Mouse (Mus musculus) large intestine, adult 2 months (tissue): ENCODE data around the gene Dchs1. TPM values are rescaled to one million over a fixed set of nuclear protein-coding genes. Genes with fewer than 3 reads are reported as not detected.
"Not testable (repeated sequence)": the region's sequence is repeated elsewhere in the genome, so short reads cannot be mapped to it uniquely, and the experiment has no call there.

Source experiments
- DNase-seq: peaks from one replicate; pipeline ENCODE4 v3.0.0-alpha.2; 2012; ENCODE audit warnings: low read depth, low spot score
- WGBS: fragments of 180-500 bp; shearing (Covaris S2); methylation state at CpG from one replicate; pipeline ENCODE4 v1.1.7; 2018; 5-methylcytosine and 5-hydroxymethylcytosine counted together
- polyA plus RNA-seq: library from polyadenylated mRNA; depleted of rRNA; stranded (reverse); fragments of >200 nt; gene quantifications from 2 replicates; pipeline ENCODE4 v1.2.3, GENCODE M21; 2012

The Dchs1 gene
- polyA plus RNA-seq, 1 experiment, result 2.0 TPM

- DNase-seq, result no peak
- 78% methylated on average over 2 of the region's 2 CpGs for WGBS
Observed at GRCm38 (mm10) chr7:105747776-105748175, 39.7 kb downstream of the Dchs1 start.

DNA sequence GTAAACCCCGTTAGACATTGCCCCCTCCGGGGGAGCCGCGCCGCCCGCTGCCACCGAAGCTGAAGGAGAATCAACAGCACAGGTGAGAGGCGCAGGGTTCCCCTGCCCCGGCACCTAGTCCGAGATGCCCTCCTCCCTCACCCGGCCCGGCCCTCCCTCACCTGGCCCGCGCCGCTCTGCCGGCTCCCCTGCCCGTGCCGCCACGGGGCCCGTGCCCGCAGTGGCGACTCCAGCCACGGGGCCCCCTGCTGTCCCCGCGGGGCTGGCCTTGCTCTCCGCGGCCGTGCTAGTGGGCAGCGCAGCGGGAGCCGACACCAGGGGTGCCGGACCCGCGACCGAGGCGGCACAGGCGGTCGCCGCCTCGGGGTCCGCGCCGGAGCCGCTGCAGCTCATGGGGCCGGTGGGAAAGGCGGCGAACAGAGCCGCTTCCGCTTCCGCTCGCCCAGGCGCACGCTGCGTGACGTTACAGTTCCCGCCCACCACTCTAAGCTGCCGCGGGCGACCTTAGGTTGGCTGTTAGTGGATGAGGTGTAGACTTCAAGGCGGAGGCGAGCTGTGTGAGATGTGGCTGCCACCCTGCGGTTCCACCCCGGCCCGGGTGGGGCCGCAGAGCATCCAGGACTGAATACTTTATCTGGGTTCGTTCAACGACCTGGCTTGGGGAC is 43.4 kb downstream of the Dchs1 start, which contains the start of gene Taf10:
Gene Taf10, minus strand, starts transcription at position 436 of the 665 bp plus-strand sequence.
- DNase-seq, result peak; percentile 73

GRCm38 (mm10) chr7:105743246-105743925 is 44.1 kb downstream of the Dchs1 start:
- 28% methylated on average over 20 of the region's 20 CpGs for WGBS
- DNase-seq, result not testable (repeated sequence)

More for the DNA sequence above, 43.4 kb downstream of the Dchs1 start, which contains the start of gene Taf10:
- under 1% methylated on average over 67 of the region's 67 CpGs for WGBS

DNA sequence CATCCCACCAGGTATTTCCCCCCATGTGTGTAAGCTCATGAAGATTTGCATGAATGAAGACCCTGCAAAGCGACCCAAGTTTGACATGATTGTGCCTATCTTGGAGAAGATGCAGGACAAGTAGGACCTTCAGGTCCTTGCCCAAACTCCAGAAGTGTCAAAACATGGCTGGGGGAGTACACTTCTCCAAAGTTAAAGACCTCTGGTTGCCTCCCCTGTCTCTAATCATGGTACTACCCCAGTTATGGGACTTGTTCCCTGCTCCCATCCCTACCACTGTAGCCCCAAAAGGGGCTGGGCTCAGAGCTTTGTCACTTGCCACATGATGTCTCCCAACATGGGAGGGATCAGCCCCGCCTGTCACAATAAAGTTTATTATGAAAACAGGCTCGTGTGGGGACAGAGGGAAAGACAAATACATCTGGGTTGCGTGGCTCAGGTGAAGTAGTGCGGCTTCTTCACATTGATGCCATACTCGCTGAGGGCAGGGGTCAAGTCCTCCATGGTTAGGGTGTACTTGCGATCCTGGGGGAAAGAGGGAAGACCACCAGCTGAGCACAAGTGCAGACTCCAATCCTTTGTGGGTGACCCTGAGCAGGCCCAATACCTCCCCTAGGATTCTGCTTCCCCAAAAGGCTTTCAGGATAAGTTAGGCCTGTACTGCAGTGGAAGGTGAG is 44.8 kb downstream of the Dchs1 start:
- WGBS, result 52% methylated on average over 7 of the region's 7 CpGs
- DNase-seq, result not testable (repeated sequence)

- WGBS, result 90% methylated on average over 9 of the region's 9 CpGs
- DNase-seq, result no peak
Observed at GRCm38 (mm10) chr7:105741978-105742377, 45.5 kb downstream of the Dchs1 start.

DNA sequence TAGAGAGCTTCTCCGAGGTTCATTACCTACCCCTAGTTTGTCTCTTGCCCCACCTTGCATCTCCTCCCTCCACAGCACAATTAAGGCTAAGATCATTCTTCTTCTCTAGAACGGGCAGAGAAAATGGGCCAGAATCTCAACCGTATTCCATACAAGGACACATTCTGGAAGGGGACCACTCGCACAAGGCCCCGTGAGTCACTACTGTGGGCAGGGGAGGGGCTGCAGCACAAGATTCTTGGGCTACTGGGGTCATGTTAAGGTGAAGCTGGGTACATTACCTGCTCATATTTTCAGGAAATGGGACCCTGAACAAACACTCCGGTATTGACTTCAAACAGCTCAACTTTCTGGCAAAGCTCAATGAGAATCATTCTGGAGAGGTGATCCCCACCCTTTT is 46.6 kb downstream of the Dchs1 start:
- no peak for DNase-seq
- 74% methylated on average over 6 of the region's 6 CpGs for WGBS

GRCm38 (mm10) chr7:105740089-105740795 is 47.2 kb downstream of the Dchs1 start:
- WGBS, result 88% methylated on average over 13 of the region's 13 CpGs
- no peak for DNase-seq

DNA sequence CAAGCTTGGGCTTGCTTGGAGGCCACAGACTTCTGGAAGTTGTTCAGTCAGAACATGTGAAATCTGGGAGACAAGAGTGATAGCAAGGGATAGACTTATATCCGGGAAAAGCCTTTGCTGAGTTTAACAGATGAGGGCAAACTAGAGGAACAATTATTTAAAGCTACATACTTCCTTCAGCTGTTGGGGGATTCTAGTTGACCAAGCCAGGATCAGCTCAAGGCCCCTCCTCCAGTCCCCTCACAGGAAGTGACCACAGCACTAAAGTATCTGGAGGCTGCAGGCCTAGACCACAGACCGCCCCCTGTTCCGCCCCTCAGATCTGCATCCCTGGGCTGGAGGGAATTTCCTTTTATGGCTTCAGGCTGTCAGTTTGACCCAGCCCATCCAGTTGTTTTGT is 48.5 kb downstream of the Dchs1 start:
- no peak for DNase-seq
- WGBS, result 51% methylated on average over 3 of the region's 3 CpGs

- no peak for DNase-seq
- 63% methylated on average over 2 of the region's 2 CpGs for WGBS
Observed at GRCm38 (mm10) chr7:105738286-105738685, 49.2 kb downstream of the Dchs1 start.

GRCm38 (mm10) chr7:105737648-105738047 is 49.8 kb downstream of the Dchs1 start:
- 22% methylated on average over 3 of the region's 3 CpGs for WGBS
- no peak for DNase-seq

- WGBS, result under 1% methylated on average over 30 of the region's 30 CpGs
- no peak for DNase-seq
Observed at GRCm38 (mm10) chr7:105736911-105737521, 50.4 kb downstream of the Dchs1 start, which contains the start of gene Rrp8. Gene Rrp8 (minus strand): TSS chr7:105737385.

DNA sequence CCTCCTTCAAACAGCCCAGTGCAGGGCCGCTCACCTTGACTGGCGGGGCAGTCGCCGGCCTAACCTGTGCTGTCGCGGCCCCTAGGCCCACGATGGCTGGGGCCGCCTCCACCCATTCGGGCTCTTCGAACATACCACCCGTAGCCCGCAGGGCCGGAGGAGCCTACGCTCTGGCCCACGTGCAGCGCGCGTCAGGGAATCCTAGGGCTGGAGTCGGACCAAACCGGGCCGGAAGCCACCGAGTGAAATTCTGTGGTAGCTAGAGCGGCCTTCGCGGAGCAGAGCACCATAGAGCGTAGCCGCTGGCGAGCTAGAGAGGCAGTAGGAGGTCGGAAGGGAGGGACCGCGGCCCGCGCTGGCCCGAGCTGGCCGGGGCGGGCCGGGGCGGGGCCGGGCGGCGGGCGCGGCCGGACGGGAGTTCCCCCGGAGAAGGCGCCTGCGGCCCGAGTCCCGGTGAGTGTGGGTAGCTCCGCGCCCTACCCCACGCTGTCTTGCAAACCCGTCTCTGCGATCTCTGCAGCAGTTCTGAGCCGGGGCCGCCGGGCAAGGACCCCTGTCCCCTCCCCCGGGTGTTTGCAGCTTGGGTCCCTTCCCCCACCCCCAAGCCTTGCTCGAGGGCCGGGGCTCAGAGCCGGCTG is 51.1 kb downstream of the Dchs1 start, which contains the start of gene Ilk:
Gene Ilk, plus strand, starts transcription at position 329 of the 638 bp plus-strand sequence.
- peak; percentile 69 for DNase-seq
- under 1% methylated on average over 51 of the region's 62 CpGs for WGBS

- not testable (repeated sequence) for DNase-seq
- WGBS, result 29% methylated on average over 4 of the region's 4 CpGs
Observed at GRCm38 (mm10) chr7:105735464-105735863, 52.0 kb downstream of the Dchs1 start.

DNA sequence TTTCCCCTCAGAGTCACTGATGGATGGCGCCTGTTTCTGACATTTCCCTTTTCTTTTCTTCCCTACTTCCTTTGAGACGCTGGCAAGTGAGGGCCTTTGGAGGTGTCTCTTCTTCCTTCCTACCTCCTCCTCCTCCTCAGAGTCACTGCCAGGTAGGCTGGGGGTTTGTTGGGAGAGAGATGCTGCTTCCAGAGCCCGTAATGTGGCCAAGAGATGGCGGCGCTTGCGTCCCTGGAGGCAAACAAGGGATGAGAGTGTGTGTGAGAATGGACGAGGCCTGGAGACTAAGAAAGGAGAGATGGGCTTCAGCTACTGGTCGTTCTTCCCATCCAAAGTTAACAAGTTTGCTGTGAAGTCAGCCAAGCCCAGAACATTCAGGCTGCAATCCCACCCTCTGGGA is 52.6 kb downstream of the Dchs1 start:
- DNase-seq, result no peak
- WGBS, result 88% methylated on average over 8 of the region's 8 CpGs

DNA sequence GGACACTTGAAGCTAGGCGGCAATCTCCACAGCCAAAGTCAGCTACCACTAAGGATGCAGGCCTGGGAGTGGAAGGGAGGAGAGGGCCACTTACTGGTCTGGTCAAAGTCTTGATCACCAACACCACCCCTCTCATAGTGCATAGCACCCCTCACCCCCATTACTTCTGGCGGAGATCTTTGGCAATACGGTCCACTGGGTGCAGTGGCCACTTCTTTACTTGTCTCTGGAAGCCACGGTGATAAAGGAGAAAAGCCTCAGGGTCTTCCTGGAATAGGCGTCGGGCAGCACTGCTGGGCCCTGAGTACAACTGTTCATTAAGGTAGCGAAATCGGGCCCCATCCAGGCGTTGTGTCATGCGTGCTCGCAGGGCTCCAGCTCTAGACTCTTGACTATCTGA is 53.6 kb downstream of the Dchs1 start:
- DNase-seq, result no peak
- 96% methylated on average over 11 of the region's 11 CpGs for WGBS

- no peak for DNase-seq
- WGBS, result 70% methylated on average over 6 of the region's 6 CpGs
Observed at GRCm38 (mm10) chr7:105728701-105729428, 58.6 kb downstream of the Dchs1 start.

DNA sequence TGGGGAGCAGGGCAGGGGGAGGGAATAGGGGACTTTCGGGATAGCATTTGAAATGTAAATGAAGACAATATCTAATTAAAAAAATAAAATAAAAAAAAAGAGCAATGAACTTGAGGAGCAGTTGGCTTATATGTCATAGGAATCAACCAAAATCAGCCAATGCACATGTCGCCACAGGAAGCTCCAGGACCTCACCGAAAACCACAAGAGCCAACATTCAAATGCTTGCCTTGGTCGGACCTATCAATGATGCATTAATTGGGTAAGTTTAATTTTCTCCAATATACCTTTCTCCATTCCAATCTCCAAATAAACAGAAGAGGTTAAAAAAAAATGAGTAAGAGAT is 60.5 kb downstream of the Dchs1 start:
- 92% methylated on average over 4 of the region's 4 CpGs for WGBS
- DNase-seq, result no peak
